8 mouse cellular contexts compared by ENCODE assay signal in genomic region chr1:87155531-87156198, GRCm38 (mm10). TPM values are rescaled to one million over a fixed set of nuclear protein-coding genes. Genes with fewer than 3 reads are reported as not detected.
A peak's percentile ranks its signal among the peaks of the same experiment; 100 is the strongest.
DNase-seq lines count a peak whose midpoint lies in the region; ATAC-seq and TF ChIP-seq lines count a peak whose summit lies in the region.

No protein-coding gene starts in this region.

- no peaks in the 10 kb centered on the region for H3K9me3 ChIP-seq in heart, embryonic 15.5 days (replicated peaks)
- no peaks in the 10 kb centered on the region for H3K9me3 ChIP-seq in ES-E14 (ENCODE audit: control insufficient read depth, insufficient read depth, low read depth, low read length)
- no peaks in the 10 kb centered on the region for H3K9me3 ChIP-seq in forebrain, embryonic 12.5 days
- no peaks in the 10 kb centered on the region for H3K9me3 ChIP-seq in midbrain, embryonic 11.5 days (ENCODE audit: control insufficient read depth, low read length)

- H3K4me3 ChIP-seq in heart, embryonic 15.5 days: peak overlapping the region; percentile 43
- H3K4me3 ChIP-seq in ES-E14 (ENCODE audit: insufficient read depth in 1 of 2, low read depth in 1 of 2, low read length in 2 of 2, poor library complexity in 1 of 2, severe bottlenecking in 1 of 2): peak overlapping the region; percentile 54 to 61
- peak overlapping the region; percentile 48 for H3K4me3 ChIP-seq in forebrain, embryonic 12.5 days (replicated peaks)
- H3K4me3 ChIP-seq in midbrain, embryonic 11.5 days (ENCODE audit: low read depth, low read length): peak overlapping the region; percentile 31

- no peak for DNase-seq in heart, adult 9 months (ENCODE audit: low spot score in 2 of 2)
- no peak for DNase-seq in ES-E14 (ENCODE audit: low read depth, low spot score)
- DNase-seq in midbrain, embryonic 11.5 days (ENCODE audit: low spot score, missing footprints): peak; percentile 94
- no peak for DNase-seq in yolk sac, embryonic 10.5 days (ENCODE audit: low spot score)
- DNase-seq in layer of hippocampus, adult 18-20 months (ENCODE audit: low spot score in 2 of 2): no peak

- H3K4me2 ChIP-seq in heart, embryonic 15.5 days: peak overlapping the region; percentile 70
- H3K4me2 ChIP-seq in forebrain, embryonic 12.5 days: peak overlapping the region; percentile 73
- H3K4me2 ChIP-seq in midbrain, embryonic 11.5 days: peak overlapping the region; percentile 46

- no peak; the same call in 1 of the 2 replicates for ATAC-seq in heart, embryonic 15.5 days (replicated peaks; ENCODE audit: insufficient number of reproducible peaks, insufficient read depth, low FRiP score, low read depth)
- peak; percentile 42 for ATAC-seq in forebrain, embryonic 12.5 days (ENCODE audit: low FRiP score)
- peak; percentile 47; the same call in 1 of the 2 replicates for ATAC-seq in midbrain, embryonic 11.5 days (ENCODE audit: low FRiP score)
- no peak for ATAC-seq in cerebellum, adult (ENCODE audit: insufficient number of reproducible peaks, low FRiP score, low TSS enrichment)

- H3K9ac ChIP-seq in heart, embryonic 15.5 days: no peak overlapping the region
- no peak overlapping the region for H3K9ac ChIP-seq in ES-E14 (ENCODE audit: insufficient read depth, low read depth, low read length, poor library complexity, severe bottlenecking)
- H3K9ac ChIP-seq in forebrain, embryonic 12.5 days: peak overlapping the region; percentile 49
- H3K9ac ChIP-seq in midbrain, embryonic 11.5 days (ENCODE audit: low read length): peak overlapping the region; percentile 17

- H3K27me3 ChIP-seq in heart, embryonic 15.5 days: peaks cover 97% of the 10 kb centered on the region
- H3K27me3 ChIP-seq in forebrain, embryonic 12.5 days: peaks cover 89% of the 10 kb centered on the region
- peaks cover 73% of the 10 kb centered on the region for H3K27me3 ChIP-seq in midbrain, embryonic 11.5 days (ENCODE audit: control insufficient read depth, insufficient read depth, low read length)

- WGBS in heart, embryonic 15.5 days: 2% methylated on average over 40 of the region's 56 CpGs
- under 1% methylated on average over 47 of the region's 56 CpGs for WGBS in forebrain, embryonic 12.5 days
- under 1% methylated on average over 39 of the region's 56 CpGs for WGBS in midbrain, embryonic 11.5 days

- no peak overlapping the region for H3K27ac ChIP-seq in heart, embryonic 15.5 days
- no peak overlapping the region for H3K27ac ChIP-seq in ES-E14 (ENCODE audit: insufficient read depth, low read depth, low read length, poor library complexity, severe bottlenecking)
- H3K27ac ChIP-seq in forebrain, embryonic 12.5 days: peak overlapping the region; percentile 25; the same call in 1 of the 2 replicates
- no peak overlapping the region for H3K27ac ChIP-seq in midbrain, embryonic 11.5 days (ENCODE audit: low read depth, low read length)

- H3K36me3 ChIP-seq in heart, embryonic 15.5 days: no peaks in the 10 kb centered on the region
- H3K36me3 ChIP-seq in ES-E14 (ENCODE audit: control insufficient read depth, insufficient read depth, low read length, poor library complexity, severe bottlenecking): no peaks in the 10 kb centered on the region
- H3K36me3 ChIP-seq in forebrain, embryonic 12.5 days (replicated peaks): no peaks in the 10 kb centered on the region
- H3K36me3 ChIP-seq in midbrain, embryonic 11.5 days (ENCODE audit: control insufficient read depth, insufficient read depth, low read length): no peaks in the 10 kb centered on the region

- peaks cover 24% of the 10 kb centered on the region for H3K4me1 ChIP-seq in heart, embryonic 15.5 days (replicated peaks)
- H3K4me1 ChIP-seq in ES-E14 (ENCODE audit: control insufficient read depth in 2 of 2, insufficient read depth in 2 of 2, low read length in 2 of 2, poor library complexity in 1 of 2): peaks cover 0 to 3% of the 10 kb centered on the region in 2 experiments; a peak in 1 of 4 replicates
- H3K4me1 ChIP-seq in forebrain, embryonic 12.5 days: peaks cover 26% of the 10 kb centered on the region
- H3K4me1 ChIP-seq in midbrain, embryonic 11.5 days (ENCODE audit: control insufficient read depth, insufficient read depth, low read length): peaks cover 7% of the 10 kb centered on the region; the same call in 1 of the 2 replicates

- in situ Hi-C loops in ES-E14 (cut with MboI; ENCODE audit: low sequenced_read_pairs in 2 of 2, unreplicated experiment in 2 of 2): no loop called here

TF ChIP-seq in ES-E14, 5 proteins besides CTCF, POLR2A, EP300 and RAD21:
- no peak for TF ChIP-seq CHD2 (IDR thresholded peaks at IDR 0.05; ENCODE audit: low read depth, low read length)
- no peak for TF ChIP-seq ZC3H11A (IDR thresholded peaks at IDR 0.05; ENCODE audit: borderline replicate concordance, low read depth, low read length)
- no peak for TF ChIP-seq HCFC1 (IDR thresholded peaks at IDR 0.05; ENCODE audit: borderline replicate concordance, insufficient read depth, low read length)
- no peak for TF ChIP-seq ZNF384 (IDR thresholded peaks at IDR 0.05; ENCODE audit: low read depth, low read length)
- TF ChIP-seq MAFK (IDR thresholded peaks at IDR 0.05; ENCODE audit: insufficient read depth, low read depth, low read length): no peak

RNA-seq across cellular contexts. Expression of gene Ecel1, which starts 0.7 kb away (rescaled TPM):
- 0.83 and 5.1 TPM in 2 replicates for polyA plus RNA-seq in heart, embryonic 15.5 days (2015; fragmentation: Nextera tagmentation; extraction: Ambion mirVana)
- total RNA-seq in ES-E14 (2012; rRNA removed): 1.1 and 2.9 TPM in 2 replicates
- polyA plus RNA-seq in forebrain, embryonic 12.5 days (2016; fragmentation: Nextera tagmentation; extraction: Ambion mirVana): 18.3 and 23.2 TPM in 2 replicates
- 2.7 and 3.1 TPM in 2 replicates for polyA plus RNA-seq in midbrain, embryonic 11.5 days (2014; fragmentation: Nextera tagmentation; extraction: Ambion mirVana)
- 1 to 10 TPM; 1.9 to 3.2 TPM for total RNA-seq in layer of hippocampus, adult 18-20 months (2021)

RNA-seq across cellular contexts. Expression of gene Prss56, which starts 27.4 kb away (rescaled TPM):
- polyA plus RNA-seq in heart, embryonic 15.5 days (2015; fragmentation: Nextera tagmentation; extraction: Ambion mirVana): 0.05 and 0.08 TPM in 2 replicates
- 0.36 and 0.37 TPM in 2 replicates for total RNA-seq in ES-E14 (2012; rRNA removed)
- polyA plus RNA-seq in forebrain, embryonic 12.5 days (2016; fragmentation: Nextera tagmentation; extraction: Ambion mirVana): not detected in 2 replicates
- not detected in 2 replicates for polyA plus RNA-seq in midbrain, embryonic 11.5 days (2014; fragmentation: Nextera tagmentation; extraction: Ambion mirVana)
- under 1 TPM in 1 of 2 experiments, not detected in 1; 0.15 TPM for total RNA-seq in layer of hippocampus, adult 18-20 months (2021)

RNA-seq across cellular contexts. Expression of gene Akp3, which starts 30.9 kb away (rescaled TPM):
- not detected in 2 replicates for polyA plus RNA-seq in heart, embryonic 15.5 days (2015; fragmentation: Nextera tagmentation; extraction: Ambion mirVana)
- not detected in 2 replicates for total RNA-seq in ES-E14 (2012; rRNA removed)
- polyA plus RNA-seq in forebrain, embryonic 12.5 days (2016; fragmentation: Nextera tagmentation; extraction: Ambion mirVana): not detected in 2 replicates
- not detected in 2 replicates for polyA plus RNA-seq in midbrain, embryonic 11.5 days (2014; fragmentation: Nextera tagmentation; extraction: Ambion mirVana)
- total RNA-seq in layer of hippocampus, adult 18-20 months (2021): not detected

RNA-seq across cellular contexts. Expression of gene Chrnd, which starts 34.7 kb away (rescaled TPM):
- polyA plus RNA-seq in heart, embryonic 15.5 days (2015; fragmentation: Nextera tagmentation; extraction: Ambion mirVana): not detected in 2 replicates
- 0.13 TPM in 1 of 2 replicates, not detected in the other for total RNA-seq in ES-E14 (2012; rRNA removed)
- 0.10 TPM in 1 of 2 replicates, not detected in the other for polyA plus RNA-seq in forebrain, embryonic 12.5 days (2016; fragmentation: Nextera tagmentation; extraction: Ambion mirVana)
- polyA plus RNA-seq in midbrain, embryonic 11.5 days (2014; fragmentation: Nextera tagmentation; extraction: Ambion mirVana): not detected in 2 replicates
- not detected for total RNA-seq in layer of hippocampus, adult 18-20 months (2021)

RNA-seq across cellular contexts. Expression of gene Chrng, which starts 48.8 kb away (rescaled TPM):
- 1.1 and 1.4 TPM in 2 replicates for polyA plus RNA-seq in heart, embryonic 15.5 days (2015; fragmentation: Nextera tagmentation; extraction: Ambion mirVana)
- 0.13 and 0.16 TPM in 2 replicates for total RNA-seq in ES-E14 (2012; rRNA removed)
- not detected in 2 replicates for polyA plus RNA-seq in forebrain, embryonic 12.5 days (2016; fragmentation: Nextera tagmentation; extraction: Ambion mirVana)
- not detected in 2 replicates for polyA plus RNA-seq in midbrain, embryonic 11.5 days (2014; fragmentation: Nextera tagmentation; extraction: Ambion mirVana)
- total RNA-seq in layer of hippocampus, adult 18-20 months (2021): not detected

Comparison
In these comparisons a context has a peak if more than half of its experiments do, and no peak if none do; other contexts are left out.
1. ATAC-seq: peak in forebrain, embryonic 12.5 days (single experiment) and midbrain, embryonic 11.5 days (single experiment); none in heart, embryonic 15.5 days (single experiment) and cerebellum, adult (single experiment).
2. H3K9ac ChIP-seq: peak in forebrain, embryonic 12.5 days (single experiment) and midbrain, embryonic 11.5 days (single experiment); none in heart, embryonic 15.5 days (single experiment) and ES-E14 (single experiment).
3. Peak in every context shown above with its lines, with median percentiles within 50 percentile points of each other: H3K4me2 ChIP-seq and H3K4me3 ChIP-seq.